Mouse (Mus musculus) left cerebral cortex, adult 9 months (tissue): ENCODE data around the gene Bcl3.

Source experiments
- DNase-seq, 2 experiments: peaks; one replicate each; pipeline ENCODE4 v3.0.0; 2022; ENCODE audit warnings: low spot score in 2 of 2

Gene Bcl3

GRCm38 (mm10) chr7:19769434-19770374, 52.9 kb downstream of the Bcl3 start:
- DNase-seq = no peak

GRCm38 (mm10) chr7:19769001-19769400, 53.6 kb downstream of the Bcl3 start:
- no peak for DNase-seq

- DNase-seq = no peak
Measured at GRCm38 (mm10) chr7:19768251-19768650, 54.3 kb downstream of the Bcl3 start.

GRCm38 (mm10) chr7:19764581-19764980, 58.0 kb downstream of the Bcl3 start:
- DNase-seq = no peak

GRCm38 (mm10) chr7:19763829-19764477, 58.6 kb downstream of the Bcl3 start:
- no peak for DNase-seq

GRCm38 (mm10) chr7:19762283-19762682, 60.3 kb downstream of the Bcl3 start:
- no peak for DNase-seq

GRCm38 (mm10) chr7:19760021-19760420, 62.5 kb downstream of the Bcl3 start:
- no peak for DNase-seq

GRCm38 (mm10) chr7:19758623-19759022, 63.9 kb downstream of the Bcl3 start:
- no peak for DNase-seq
